39 mouse cellular contexts compared by ENCODE assay signal in the genomic region with DNA sequence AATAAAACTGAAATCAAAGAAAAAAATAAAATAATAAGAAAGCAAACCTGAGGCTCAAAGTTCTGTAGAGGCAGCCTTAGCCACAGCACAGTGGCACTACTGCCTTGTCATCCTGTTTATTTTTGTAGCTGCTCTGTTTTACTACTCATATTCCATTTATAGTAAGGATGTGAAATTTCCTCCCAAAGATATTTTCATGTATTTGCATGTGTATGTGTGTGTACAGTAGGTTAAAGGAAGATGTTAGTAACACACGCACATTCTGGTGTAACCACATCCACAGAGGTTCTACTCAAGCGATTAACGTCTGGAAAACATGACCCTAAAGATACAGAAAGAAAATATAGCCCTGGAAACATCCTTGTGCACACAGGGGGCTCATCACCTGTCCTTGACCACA. TPM values are rescaled to one million over a fixed set of nuclear protein-coding genes. Genes with fewer than 3 reads are reported as not detected.
"Had no signal": no experiment of that assay in that cellular context is flagged by ENCODE, and none has a peak within 500 bp of the region (broad histone marks: within the 10 kb centered on the region; RNA-seq: fewer than 3 reads in every experiment).

No protein-coding gene starts in this region.

- H3K9me3 ChIP-seq: embryonic facial prominence, embryonic 10.5 days; embryonic facial prominence, embryonic 12.5 days; embryonic facial prominence, embryonic 13.5 days; embryonic facial prominence, embryonic 15.5 days; forebrain, embryonic 10.5 days; forebrain, embryonic 12.5 days; forebrain, embryonic 13.5 days; forebrain, embryonic 15.5 days; heart, embryonic 10.5 days had no signal

- H3K4me3 ChIP-seq: embryonic facial prominence, embryonic 10.5 days; embryonic facial prominence, embryonic 12.5 days; embryonic facial prominence, embryonic 13.5 days; embryonic facial prominence, embryonic 15.5 days; erythroblast, embryonic 14.5 days; forebrain, embryonic 10.5 days; forebrain, embryonic 12.5 days; forebrain, embryonic 13.5 days; forebrain, embryonic 15.5 days; heart, adult 2 months; heart, embryonic 10.5 days had no signal

- H3K4me2 ChIP-seq: embryonic facial prominence, embryonic 12.5 days; embryonic facial prominence, embryonic 13.5 days; embryonic facial prominence, embryonic 15.5 days; forebrain, embryonic 12.5 days; forebrain, embryonic 13.5 days; forebrain, embryonic 15.5 days; heart, embryonic 11.5 days had no signal

- H3K9ac ChIP-seq: embryonic facial prominence, embryonic 12.5 days; embryonic facial prominence, embryonic 13.5 days; embryonic facial prominence, embryonic 15.5 days; forebrain, embryonic 12.5 days; forebrain, embryonic 13.5 days; forebrain, embryonic 15.5 days; forebrain, postnatal 0 days had no signal

- H3K4me1 ChIP-seq: forebrain, embryonic 13.5 days had no signal

- H3K27ac ChIP-seq: embryonic facial prominence, embryonic 10.5 days; embryonic facial prominence, embryonic 12.5 days; embryonic facial prominence, embryonic 13.5 days; embryonic facial prominence, embryonic 15.5 days; forebrain, embryonic 10.5 days; forebrain, embryonic 12.5 days; forebrain, embryonic 13.5 days; forebrain, embryonic 15.5 days; heart, adult 2 months; heart, embryonic 10.5 days had no signal

- DNase-seq: cerebellum, adult 9-10 months; cerebellum, adult 9-11 months; cerebellum, postnatal 10 days; cerebellum, postnatal 14 days; cerebellum, postnatal 25 days; cerebellum, postnatal 36 days; embryo, embryonic 11 days; forebrain, postnatal 0 days; gastrocnemius, postnatal 10 days; gastrocnemius, postnatal 25 days; gastrocnemius, postnatal 36 days; heart, adult 11 months; heart, adult 18-20 months; heart, adult 2 months had no signal

- H3K36me3 ChIP-seq: embryonic facial prominence, embryonic 10.5 days; embryonic facial prominence, embryonic 12.5 days; embryonic facial prominence, embryonic 13.5 days; embryonic facial prominence, embryonic 15.5 days; forebrain, embryonic 10.5 days; forebrain, embryonic 12.5 days; forebrain, embryonic 15.5 days; heart, embryonic 10.5 days had no signal

RNA-seq across cellular contexts. Expression of gene Alx3, which starts 18.0 kb away (rescaled TPM):
- total RNA-seq: common myeloid progenitor, adult 5-6 weeks; gastrocnemius, adult 18-20 months; gastrocnemius, adult 8-10 months; gastrocnemius, postnatal 10 days; gastrocnemius, postnatal 25 days; gastrocnemius, postnatal 36 days; gastrocnemius, postnatal 4 days; granulocyte monocyte progenitor cell, adult 5-6 weeks; heart, adult 18-20 months; heart, adult 2 months; heart, adult 8-10 months had no signal
- polyA plus RNA-seq: erythroblast, embryonic 14.5 days; gonadal fat pad, adult 2 months; heart, adult 2 months had no signal

RNA-seq across cellular contexts. Expression of gene Ubl4b, which starts 21.9 kb away (rescaled TPM):
- total RNA-seq: common myeloid progenitor, adult 5-6 weeks; forebrain, postnatal 0 days; gastrocnemius, adult 18-20 months; gastrocnemius, adult 8-10 months; gastrocnemius, postnatal 10 days; gastrocnemius, postnatal 25 days; gastrocnemius, postnatal 36 days; gastrocnemius, postnatal 4 days; granulocyte monocyte progenitor cell, adult 5-6 weeks; heart, adult 18-20 months; heart, adult 2 months; heart, adult 8-10 months had no signal
- polyA plus RNA-seq: cortical plate, adult 2 months; embryonic facial prominence, embryonic 14.5 days; embryonic facial prominence, embryonic 15.5 days; erythroblast, embryonic 14.5 days; forebrain, embryonic 11.5 days; forebrain, embryonic 13.5 days; forebrain, embryonic 14.5 days; forebrain, embryonic 15.5 days; forebrain, embryonic 16.5 days; forebrain, postnatal 0 days; heart, adult 2 months; heart, embryonic 11.5 days had no signal

RNA-seq across cellular contexts. Expression of gene Gm10961, which starts 54.3 kb away (rescaled TPM):
- total RNA-seq: common myeloid progenitor, adult 5-6 weeks; forebrain, postnatal 0 days; gastrocnemius, adult 18-20 months; gastrocnemius, adult 8-10 months; gastrocnemius, postnatal 10 days; gastrocnemius, postnatal 25 days; gastrocnemius, postnatal 36 days; gastrocnemius, postnatal 4 days; granulocyte monocyte progenitor cell, adult 5-6 weeks; heart, adult 18-20 months; heart, adult 2 months; heart, adult 8-10 months had no signal
- polyA plus RNA-seq: cortical plate, adult 2 months; embryonic facial prominence, embryonic 10.5 days; embryonic facial prominence, embryonic 11.5 days; embryonic facial prominence, embryonic 12.5 days; embryonic facial prominence, embryonic 13.5 days; embryonic facial prominence, embryonic 14.5 days; embryonic facial prominence, embryonic 15.5 days; erythroblast, embryonic 14.5 days; forebrain, embryonic 10.5 days; forebrain, embryonic 11.5 days; forebrain, embryonic 12.5 days; forebrain, embryonic 13.5 days; forebrain, embryonic 14.5 days; forebrain, embryonic 15.5 days; forebrain, embryonic 16.5 days; forebrain, postnatal 0 days; frontal cortex, adult 2 months; gonadal fat pad, adult 2 months; heart, adult 2 months; heart, embryonic 10.5 days; heart, embryonic 11.5 days had no signal

RNA-seq across cellular contexts. Expression of gene Slc6a17, which starts 59.0 kb away (rescaled TPM):
- total RNA-seq: common myeloid progenitor, adult 5-6 weeks; granulocyte monocyte progenitor cell, adult 5-6 weeks had no signal
- polyA plus RNA-seq: erythroblast, embryonic 14.5 days had no signal
